Mouse (Mus musculus) inflammation-experienced regulatory T-cells, adult 6 months (primary cell): ENCODE data around the gene Ppp2r2c. TPM values are rescaled to one million over a fixed set of nuclear protein-coding genes. Genes with fewer than 3 reads are reported as not detected.

Experiments used
- ATAC-seq: one replicate; pipeline ENCODE4 v1.8.0; 2017
- polyA plus RNA-seq, 3 experiments: library from polyadenylated mRNA; unstranded; fragments of 100-300 nt; shearing (Covaris generic); gene quantifications; one replicate each; pipeline ENCODE4 v1.2.1; 2017

Ppp2r2c gene
- polyA plus RNA-seq, 3 experiments from 2014 or later: 0.40 TPM; not detected in 2

- no peak for ATAC-seq
Observed at GRCm38 (mm10) chr5:36875956-36876355, 7.6 kb downstream of the Ppp2r2c start.

- no peak for ATAC-seq
Observed at GRCm38 (mm10) chr5:36876777-36877396, 8.6 kb downstream of the Ppp2r2c start.

GRCm38 (mm10) chr5:36877641-36878040, 9.3 kb downstream of the Ppp2r2c start:
- ATAC-seq: no peak

DNA sequence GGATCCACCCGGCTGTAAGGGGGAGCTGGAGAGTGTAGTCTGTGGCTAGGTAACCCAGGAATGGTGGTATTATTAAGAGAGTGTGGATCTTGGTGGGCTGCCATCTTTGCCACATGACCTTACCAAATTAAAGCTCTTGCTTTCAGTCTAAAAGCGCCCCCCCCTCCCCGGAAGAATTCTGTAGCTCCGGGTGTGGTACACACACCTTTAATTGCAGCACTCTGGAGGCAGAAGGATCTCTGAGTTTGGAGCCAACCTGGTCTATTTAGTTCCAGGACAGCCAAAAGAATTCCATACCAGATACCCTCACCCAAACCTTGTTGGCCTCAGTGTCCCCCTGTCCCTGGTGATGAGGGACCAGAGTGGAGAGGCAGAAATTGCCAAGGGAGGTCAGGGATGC, 10.5 kb downstream of the Ppp2r2c start:
- no peak for ATAC-seq

GRCm38 (mm10) chr5:36880622-36881021, 12.3 kb downstream of the Ppp2r2c start:
- ATAC-seq: no peak

- ATAC-seq: no peak
Observed at GRCm38 (mm10) chr5:36883516-36883915, 15.2 kb downstream of the Ppp2r2c start.

DNA sequence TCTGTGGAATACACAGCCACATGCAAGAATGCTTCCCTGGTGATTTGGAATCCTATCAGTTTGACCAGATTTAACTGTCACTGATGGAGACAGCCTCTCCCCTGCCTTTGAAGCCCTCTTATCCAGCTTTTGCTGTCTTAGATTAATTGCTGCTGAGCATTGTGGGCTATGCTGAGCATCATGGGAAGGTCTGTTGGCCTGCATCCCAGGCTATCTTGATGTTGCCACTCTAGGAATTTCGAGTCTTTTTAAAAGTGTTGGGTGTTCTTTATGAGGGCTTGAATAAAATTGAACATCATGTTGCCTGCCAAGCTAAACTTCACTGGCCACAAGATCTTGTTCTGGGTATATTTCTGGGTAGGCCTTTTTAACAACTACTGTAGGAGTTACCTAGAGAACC, 16.8 kb downstream of the Ppp2r2c start:
- ATAC-seq: no peak

GRCm38 (mm10) chr5:36885595-36885994, 17.3 kb downstream of the Ppp2r2c start:
- no peak for ATAC-seq

DNA sequence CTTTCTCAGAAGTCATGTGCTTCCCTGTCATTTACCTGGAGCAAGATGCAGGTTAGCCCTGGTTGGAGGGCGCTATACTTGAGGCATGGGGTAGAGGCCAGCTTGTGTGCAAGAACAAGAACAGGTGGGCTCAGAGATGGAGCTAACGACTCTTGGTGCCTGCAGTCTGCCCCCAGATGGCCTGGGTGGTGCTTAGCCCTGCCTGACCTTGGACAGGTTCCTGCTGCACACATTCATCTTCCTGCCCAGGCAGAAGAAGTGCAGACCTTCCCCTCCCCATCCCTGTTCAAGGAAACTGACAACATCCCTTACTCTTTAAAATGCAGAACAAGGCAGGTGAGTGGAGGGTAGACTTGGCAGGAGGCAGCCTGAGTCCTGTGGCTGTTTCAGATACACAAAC, 18.0 kb downstream of the Ppp2r2c start:
- ATAC-seq: no peak

DNA sequence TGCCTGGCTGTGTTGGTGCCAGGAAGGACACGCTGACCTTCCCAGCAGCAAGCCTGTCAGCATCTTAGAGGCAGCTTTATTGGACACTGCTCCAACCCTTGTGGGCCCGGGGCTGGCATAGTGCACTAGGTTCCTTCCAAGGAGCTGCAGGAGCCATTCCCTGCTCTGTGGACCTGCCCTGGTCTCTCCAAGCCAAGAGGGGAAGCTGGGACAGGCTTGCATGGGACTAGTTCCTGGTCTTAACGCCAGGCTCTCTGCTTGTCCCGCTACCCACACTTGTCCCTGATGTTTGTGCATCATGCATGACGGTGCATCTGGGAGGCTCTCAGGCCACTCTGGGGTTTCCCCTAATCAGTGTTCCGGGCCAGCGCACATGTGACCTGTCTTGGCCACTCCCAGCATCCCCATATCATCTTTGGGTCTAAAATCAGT, 18.6 kb downstream of the Ppp2r2c start:
- ATAC-seq: no peak

DNA sequence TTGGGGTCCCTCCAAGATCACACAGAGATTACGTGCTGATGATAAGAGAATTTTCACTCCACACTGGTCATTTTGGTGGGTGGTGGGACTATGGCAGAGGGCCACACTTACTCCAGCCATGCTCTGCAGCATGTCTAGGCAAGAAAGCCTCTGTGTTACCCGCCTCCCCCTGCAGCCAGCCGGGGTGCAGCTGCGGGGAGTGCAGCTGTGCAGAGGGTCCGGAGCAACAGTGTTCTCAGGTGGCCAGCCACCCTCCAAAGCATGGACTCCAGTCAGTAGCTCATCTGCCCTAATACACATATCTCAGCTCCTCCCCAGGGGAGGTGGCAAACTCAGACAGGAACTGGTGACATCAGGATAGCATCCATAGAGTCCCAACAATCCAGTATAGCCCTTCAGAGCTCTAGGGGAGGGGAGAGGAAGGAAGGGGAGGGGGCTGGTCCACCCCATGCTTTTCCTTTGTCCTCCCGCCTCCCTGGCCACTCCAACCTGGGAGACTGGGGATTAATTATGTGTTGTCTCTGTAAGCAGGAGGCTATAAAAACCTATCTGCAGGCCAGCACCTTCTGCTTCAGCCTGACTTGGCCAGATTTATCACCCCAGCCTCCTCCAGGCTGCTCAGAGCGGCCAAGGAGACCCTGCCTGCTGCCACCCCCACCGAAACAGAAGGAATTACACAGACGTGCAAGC, 19.1 kb downstream of the Ppp2r2c start:
- no peak for ATAC-seq

DNA sequence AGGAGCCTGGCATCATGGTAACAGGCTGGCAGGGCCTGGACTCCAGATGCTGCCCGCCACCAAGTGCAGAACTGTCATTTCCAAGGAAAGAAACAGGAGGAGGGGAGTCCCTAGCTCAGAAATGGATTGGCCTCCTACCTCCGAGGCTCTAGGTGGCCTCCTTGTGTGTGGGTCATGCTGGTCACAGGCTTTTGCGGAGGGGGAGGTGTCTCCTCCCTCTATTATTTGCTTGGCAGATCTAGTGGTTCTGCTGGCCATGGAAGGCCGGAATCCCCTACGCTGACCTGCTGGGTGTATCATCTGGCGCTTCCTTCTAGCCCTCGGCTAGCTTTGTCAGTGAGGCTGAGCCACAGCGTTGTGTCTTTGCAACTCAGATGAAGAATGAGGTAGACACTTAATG, 20.2 kb downstream of the Ppp2r2c start:
- ATAC-seq: no peak

DNA sequence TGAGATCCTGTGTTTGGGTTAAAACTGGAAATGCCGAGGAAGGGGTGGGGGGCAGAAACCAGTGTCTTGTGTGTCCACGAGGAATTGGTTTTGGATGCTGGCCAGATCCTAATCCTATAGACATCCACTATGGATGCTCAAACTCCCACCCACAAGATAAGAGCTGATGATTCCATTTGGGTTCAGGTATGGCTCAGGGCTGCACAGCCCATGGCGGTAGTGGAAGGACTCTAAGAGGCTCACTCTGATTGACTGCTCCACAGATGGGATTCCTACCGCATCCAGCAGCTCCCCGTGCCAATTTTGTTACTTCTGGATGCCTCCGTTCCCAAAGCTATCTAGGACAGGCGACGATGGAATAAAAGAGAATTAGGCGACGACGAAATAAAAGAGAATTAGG, 20.6 kb downstream of the Ppp2r2c start:
- ATAC-seq: no peak

- no peak for ATAC-seq
Observed at GRCm38 (mm10) chr5:36889380-36889886, 21.1 kb downstream of the Ppp2r2c start.

DNA sequence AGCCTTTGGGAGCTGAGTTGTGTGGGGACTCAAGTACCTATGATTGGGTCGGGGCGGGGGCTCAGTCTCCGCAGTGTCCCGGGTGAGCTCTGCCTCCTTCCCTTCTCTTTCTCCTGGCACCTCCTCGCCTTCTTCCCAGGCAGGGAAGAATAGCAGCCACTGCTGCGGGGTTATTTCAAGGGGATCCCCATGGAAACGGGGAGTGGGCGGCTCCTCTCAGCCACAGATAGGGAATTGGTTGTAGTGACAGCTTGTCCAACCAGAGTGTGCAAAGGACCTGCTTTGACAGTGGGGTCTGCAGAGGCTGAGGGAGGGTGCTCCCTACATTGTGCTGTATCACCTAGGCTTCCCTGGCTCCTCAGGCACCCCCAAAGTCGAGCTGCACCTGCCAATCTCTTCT, 22.5 kb downstream of the Ppp2r2c start:
- no peak for ATAC-seq

DNA sequence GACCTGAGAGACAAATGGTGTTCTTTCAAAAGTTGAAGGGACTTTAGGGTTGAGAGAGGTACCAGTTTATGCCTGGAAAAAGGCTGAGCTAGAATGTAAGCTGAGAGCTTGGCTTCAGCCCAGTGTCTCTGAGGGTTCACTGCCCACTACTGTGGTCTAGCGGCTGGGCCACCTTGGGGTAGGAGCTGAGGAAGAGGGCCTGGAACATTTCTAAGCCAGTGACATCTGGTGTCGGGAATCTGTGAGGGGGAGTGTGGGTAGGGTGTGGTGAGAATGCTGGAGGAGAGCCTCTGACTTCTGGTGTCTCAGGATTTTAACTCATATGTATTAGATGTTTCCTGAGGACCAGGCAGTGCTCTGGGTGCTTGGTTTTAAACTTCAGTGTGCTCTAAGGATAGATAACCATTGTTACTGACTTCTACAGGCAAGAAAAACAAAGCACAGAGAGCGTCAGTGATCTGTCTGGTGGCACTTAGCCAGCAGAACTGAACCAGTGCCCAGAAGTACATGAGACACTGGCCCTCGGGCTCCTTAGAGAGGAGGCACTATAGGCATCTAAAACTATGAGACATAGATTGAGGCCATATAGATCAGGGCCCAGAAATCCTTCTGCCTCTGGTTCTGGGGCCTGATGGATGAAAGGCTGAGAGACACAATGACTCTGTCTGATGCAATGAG, 23.6 kb downstream of the Ppp2r2c start:
- ATAC-seq: no peak

DNA sequence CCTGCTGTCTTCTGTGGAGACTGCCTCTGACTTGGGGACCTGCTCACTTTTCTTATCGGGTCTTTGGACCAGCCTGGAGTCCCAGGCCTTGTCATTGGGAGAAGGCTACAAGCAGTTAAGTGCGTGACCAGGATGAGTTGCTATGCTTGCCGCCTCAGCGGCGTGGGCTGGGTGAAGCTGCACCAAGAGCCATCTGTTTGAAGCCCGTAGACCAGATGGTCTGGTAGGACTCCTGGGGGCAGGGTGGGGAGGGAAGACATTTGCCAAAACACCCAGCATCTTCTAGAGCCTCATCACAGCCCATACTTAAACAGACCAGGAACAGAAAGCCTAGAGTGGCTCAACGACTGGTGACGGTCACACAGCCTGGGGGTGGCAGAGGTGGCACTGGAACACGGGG, 24.9 kb downstream of the Ppp2r2c start:
- ATAC-seq: no peak

DNA sequence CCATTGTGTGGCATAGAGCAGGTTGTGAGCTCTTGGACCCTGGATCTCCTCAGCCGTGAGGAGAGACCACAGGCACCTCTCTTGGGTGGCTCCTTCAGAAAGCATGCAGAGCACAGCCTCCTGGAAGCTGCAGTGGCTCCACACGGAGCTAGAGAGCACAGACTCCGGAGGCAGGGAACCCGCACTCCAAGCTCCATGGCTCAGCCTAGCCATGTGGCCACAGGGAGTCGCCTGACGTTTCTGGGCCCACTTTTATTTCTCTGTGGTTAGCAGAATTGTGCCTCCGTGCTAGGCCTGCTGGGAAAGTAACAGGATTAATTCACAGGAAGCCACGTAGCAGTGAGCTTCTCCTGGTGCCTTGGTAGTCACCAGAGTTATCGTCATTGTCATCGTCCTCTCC, 25.8 kb downstream of the Ppp2r2c start:
- ATAC-seq: no peak

DNA sequence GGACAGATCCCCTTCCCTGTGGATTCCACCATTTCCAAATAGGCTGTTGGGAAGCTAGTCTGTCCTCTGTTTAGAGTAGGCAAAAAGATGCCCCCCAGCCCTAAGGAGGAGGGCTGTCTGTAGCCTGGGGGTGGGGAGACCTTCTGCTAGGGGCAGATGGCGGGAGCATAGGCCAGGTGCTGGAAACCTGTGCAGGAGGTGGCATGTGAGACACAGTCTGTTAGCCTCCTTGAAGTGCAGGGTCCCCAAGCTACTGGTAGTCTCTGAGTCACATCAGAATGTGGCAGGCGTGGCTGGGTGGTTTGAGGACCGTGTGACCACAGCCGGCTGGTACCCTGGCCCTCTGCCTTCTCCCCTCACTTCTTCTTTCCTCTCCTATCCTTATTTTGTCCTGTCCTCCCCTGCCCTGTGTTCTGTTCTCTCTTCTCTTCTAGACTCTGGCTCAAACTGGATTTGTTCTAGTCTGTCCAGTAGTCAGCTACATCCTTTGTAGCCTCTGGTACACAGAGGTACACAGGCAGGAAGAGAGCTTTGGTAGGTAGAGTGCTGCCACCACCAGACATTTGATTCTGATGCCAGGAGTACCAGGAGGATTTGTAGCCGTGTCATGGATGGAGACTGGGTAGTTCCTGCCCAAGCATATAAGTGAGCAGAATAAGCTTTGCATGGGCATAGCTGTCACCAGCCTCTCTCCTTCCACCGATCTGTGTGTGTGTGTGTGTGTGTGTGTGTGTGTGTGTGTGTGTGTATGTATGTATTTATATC, 26.5 kb downstream of the Ppp2r2c start:
- no peak for ATAC-seq

GRCm38 (mm10) chr5:36895621-36896573, 27.6 kb downstream of the Ppp2r2c start:
- ATAC-seq: no peak

- ATAC-seq: no peak
Observed at GRCm38 (mm10) chr5:36897999-36898398, 29.7 kb downstream of the Ppp2r2c start.
